Mouse (Mus musculus) ES-E14 (cell line): Measurements from ENCODE around the gene Fbxw9. TPM values are rescaled to one million over a fixed set of nuclear protein-coding genes. Genes with fewer than 3 reads are reported as not detected.

ENCODE experiments used
- DNase-seq: peaks from one replicate; pipeline ENCODE4 v3.0.0-alpha.2; 2013; ENCODE audit warnings: low read depth, low spot score
- H3K27ac ChIP-seq: 2 replicates; pipeline ENCODE4 v1.5.1; 2012; ENCODE audit warnings: low read depth, mild to moderate bottlenecking, low read length, moderate library complexity, mixed read lengths; ENCODE audit not compliant: poor library complexity, insufficient read depth, severe bottlenecking
- H3K36me3 ChIP-seq: 2 replicates; pipeline ENCODE4 v1.6.1; 2012; ENCODE audit warnings: mild to moderate bottlenecking, low read length, moderate library complexity, mixed read lengths; ENCODE audit not compliant: control insufficient read depth, poor library complexity, insufficient read depth, severe bottlenecking
- H3K4me1 ChIP-seq, 2 experiments: fragments of 150-350 bp in 1 of 2; sonication (generic) in 1 of 2; 2 replicates each; pipeline ENCODE4 v1.6.1; 2012; ENCODE audit warnings: low read length in 2 of 2, mild to moderate bottlenecking in 1 of 2, mixed read lengths in 1 of 2; ENCODE audit not compliant: control insufficient read depth in 2 of 2, insufficient read depth in 2 of 2, poor library complexity in 1 of 2
- H3K4me3 ChIP-seq, 2 experiments: fragments of 150-350 bp in 1 of 2; sonication (generic) in 1 of 2; 2 replicates each; pipeline ENCODE4 v1.5.1; 2012; ENCODE audit warnings: low read length in 2 of 2, low read depth in 1 of 2, mild to moderate bottlenecking in 1 of 2, mixed read lengths in 1 of 2; ENCODE audit not compliant: insufficient read depth in 1 of 2, poor library complexity in 1 of 2, severe bottlenecking in 1 of 2
- H3K9ac ChIP-seq: 2 replicates; pipeline ENCODE4 v1.6.1; 2012; ENCODE audit warnings: low read depth, mild to moderate bottlenecking, low read length, mixed read lengths; ENCODE audit not compliant: poor library complexity, insufficient read depth, severe bottlenecking
- H3K9me3 ChIP-seq: fragments of 150-350 bp; sonication (generic); 2 replicates; pipeline ENCODE4 v1.6.1; 2012; ENCODE audit warnings: low read depth, mild to moderate bottlenecking, low read length; ENCODE audit not compliant: control insufficient read depth, insufficient read depth
- CHD2 ChIP-seq: IDR thresholded peaks from 2 replicates; pipeline ENCODE4 v1.6.1; 2014; ENCODE audit warnings: mild to moderate bottlenecking, low read depth, low read length, inconsistent platforms
- HCFC1 ChIP-seq: IDR thresholded peaks from 2 replicates; pipeline ENCODE4 v1.6.1; 2012; ENCODE audit warnings: low read length, inconsistent platforms, borderline replicate concordance; ENCODE audit not compliant: insufficient read depth
- MAFK ChIP-seq: IDR thresholded peaks from 2 replicates; pipeline ENCODE4 v1.6.1; 2014; ENCODE audit warnings: mild to moderate bottlenecking, low read depth, low read length, inconsistent platforms; ENCODE audit not compliant: insufficient read depth
- ZC3H11A ChIP-seq: IDR thresholded peaks from 2 replicates; pipeline ENCODE4 v1.6.1; 2012; ENCODE audit warnings: low read depth, mild to moderate bottlenecking, inconsistent platforms, low read length, borderline replicate concordance
- ZNF384 ChIP-seq: IDR thresholded peaks from 2 replicates; pipeline ENCODE4 v1.6.1; 2012; ENCODE audit warnings: low read depth, low read length, inconsistent platforms
- in situ Hi-C, 2 experiments: fragments of 600-800 bp; cut with MboI; formaldehyde crosslinking; loops; one replicate each; pipeline ENCODE4 v1.15.1; 2025; ENCODE audit warnings: low sequenced_read_pairs in 2 of 2, inconsistent platforms in 1 of 2; ENCODE audit not compliant: unreplicated experiment in 2 of 2
- total RNA-seq: library from RNA; depleted of rRNA; stranded (reverse); fragments of 300-350 nt; gene quantifications from 2 replicates; pipeline ENCODE4 v1.2.3, GENCODE M21; 2012

The Fbxw9 gene
- total RNA-seq, 1 experiment = 49.3 TPM

GRCm38 (mm10) chr8:85096196-85096595, 36.3 kb downstream of the Fbxw9 start:
- H3K4me3 ChIP-seq = 0 out of 4 replicates have a peak overlapping the region, but pooled peaks of 1 of the 2 experiments have one; percentile 5
- no peaks in the 10 kb centered on the region for H3K9me3 ChIP-seq
- DNase-seq = no peak
- TF ChIP-seq HCFC1 = no peak
- no peak for TF ChIP-seq ZC3H11A
- no peak for TF ChIP-seq CHD2
- no peak for TF ChIP-seq MAFK
- no peak for TF ChIP-seq ZNF384
- no peak overlapping the region for H3K9ac ChIP-seq
- peaks cover 15% of the 10 kb centered on the region; the same call in 1 of the 2 replicates for H3K36me3 ChIP-seq
- in situ Hi-C loops = no loop called here
- peaks cover 0 to 8% of the 10 kb centered on the region in 2 experiments; a peak in 1 of 4 replicates for H3K4me1 ChIP-seq
- H3K27ac ChIP-seq = no peak overlapping the region

GRCm38 (mm10) chr8:85096850-85097249, 37.0 kb downstream of the Fbxw9 start:
- TF ChIP-seq ZC3H11A = no peak
- peaks cover 0 to 4% of the 10 kb centered on the region in 2 experiments; a peak in 1 of 4 replicates for H3K4me1 ChIP-seq
- DNase-seq = no peak
- no peaks in the 10 kb centered on the region for H3K9me3 ChIP-seq
- in situ Hi-C loops = no loop called here
- no peak overlapping the region for H3K27ac ChIP-seq
- no peak overlapping the region for H3K4me3 ChIP-seq
- H3K9ac ChIP-seq = no peak overlapping the region
- peaks cover 15% of the 10 kb centered on the region; the same call in 1 of the 2 replicates for H3K36me3 ChIP-seq

DNA sequence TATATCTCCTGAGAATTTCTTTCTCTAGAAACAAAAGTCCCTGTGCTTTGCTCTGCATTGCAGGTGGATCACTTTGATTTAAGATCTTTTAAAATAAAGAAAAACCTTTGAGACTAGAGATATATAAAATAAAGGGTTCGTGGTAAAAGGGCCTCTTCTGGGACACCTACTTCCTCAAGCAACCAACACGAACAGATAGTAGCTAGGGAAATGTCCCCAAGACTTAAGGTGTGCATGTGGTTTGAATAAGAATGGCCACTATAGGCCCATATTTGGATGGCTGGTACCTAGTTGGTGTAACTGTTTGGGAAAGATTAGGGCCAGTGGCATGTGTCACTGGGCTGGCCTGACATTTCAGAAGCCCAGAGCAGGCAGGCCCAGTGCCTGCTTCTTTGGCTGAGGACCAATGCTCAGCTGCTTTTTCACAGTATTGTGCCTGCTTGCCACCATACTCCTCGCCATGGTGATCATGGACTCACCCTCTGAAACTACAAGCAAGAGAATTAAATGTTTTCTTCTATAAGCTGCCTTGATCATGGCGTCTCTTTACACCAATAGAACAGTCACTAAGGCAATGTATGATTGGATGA, 40.3 kb downstream of the Fbxw9 start:
- Histone ChIP-seq H3K9me3 (no peaks in the 10 kb centered on the region), H3K27ac (no peak overlapping the region), H3K4me3 (no peak overlapping the region), H3K4me1 (0 out of 4 replicates have a peak, but pooled peaks cover 0 to 3% of the 10 kb centered on the region in 2 experiments), H3K9ac (no peak overlapping the region), H3K36me3 (peaks cover 5% of the 10 kb centered on the region; the same call in 1 of the 2 replicates)
- TF ChIP-seq MAFK (no peak), ZC3H11A (no peak), HCFC1 (no peak), ZNF384 (no peak), CHD2 (no peak)
- no peak for DNase-seq
- in situ Hi-C loops = no loop called here

DNA sequence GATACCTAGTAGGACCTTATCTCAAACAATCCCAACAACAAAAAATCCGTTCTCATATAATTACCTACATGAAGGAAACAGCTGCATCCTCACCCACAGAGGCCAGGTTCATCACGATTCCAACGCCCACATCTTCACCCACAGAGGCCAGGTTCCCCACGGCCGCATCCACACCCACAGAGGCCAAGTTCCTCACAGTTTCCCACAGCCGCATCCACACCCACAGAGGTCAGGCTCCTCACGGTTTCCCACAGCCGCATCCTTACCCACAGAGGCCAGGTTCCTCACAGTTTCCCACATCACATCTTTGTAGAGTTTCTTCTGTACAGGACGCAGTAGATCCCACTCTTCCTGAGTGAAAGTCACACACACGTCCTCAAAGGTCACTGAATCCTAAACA, 53.4 kb downstream of the Fbxw9 start:
- no peak for DNase-seq
- H3K27ac ChIP-seq = no peak overlapping the region
- H3K9me3 ChIP-seq = no peaks in the 10 kb centered on the region
- in situ Hi-C loops = no loop called here
- TF ChIP-seq ZC3H11A = no peak
- TF ChIP-seq MAFK = no peak
- TF ChIP-seq CHD2 = no peak
- no peak for TF ChIP-seq ZNF384
- no peak for TF ChIP-seq HCFC1
- no peaks in the 10 kb centered on the region for H3K4me1 ChIP-seq
- H3K4me3 ChIP-seq = no peak overlapping the region
- H3K9ac ChIP-seq = no peak overlapping the region
- peaks cover 4% of the 10 kb centered on the region; the same call in 1 of the 2 replicates for H3K36me3 ChIP-seq

DNA sequence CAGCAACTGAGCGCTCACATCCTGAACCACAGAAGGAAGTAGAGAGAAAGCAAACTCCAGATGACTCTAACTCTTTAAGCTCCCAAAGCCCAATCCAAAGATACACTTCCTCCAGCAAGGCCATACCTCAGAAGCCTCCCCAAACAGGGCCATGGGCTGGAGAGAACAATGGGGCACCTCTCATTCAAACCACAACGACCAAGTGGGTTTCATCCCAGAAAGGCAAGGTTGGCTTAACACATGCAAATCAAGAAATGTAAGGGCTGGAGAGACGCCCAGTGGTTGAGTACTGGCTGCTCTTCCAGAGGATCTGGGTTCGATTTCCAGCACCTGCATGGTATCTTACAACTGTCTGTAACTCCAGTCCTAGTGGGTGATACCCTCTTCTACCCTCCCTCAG, 55.6 kb downstream of the Fbxw9 start:
- Histone ChIP-seq H3K9ac (no peak overlapping the region), H3K9me3 (no peaks in the 10 kb centered on the region), H3K4me3 (no peak overlapping the region), H3K36me3 (no peaks in the 10 kb centered on the region), H3K27ac (no peak overlapping the region), H3K4me1 (no peaks in the 10 kb centered on the region)
- DNase-seq = no peak
- TF ChIP-seq CHD2 = no peak
- no peak for TF ChIP-seq ZC3H11A
- no peak for TF ChIP-seq ZNF384
- TF ChIP-seq HCFC1 = no peak
- no peak for TF ChIP-seq MAFK
- in situ Hi-C loops = no loop called here
